Mouse (Mus musculus) embryonic facial prominence, embryonic 11.5 days (tissue): ENCODE results near the gene Ccn5. TPM values are rescaled to one million over a fixed set of nuclear protein-coding genes. Genes with fewer than 3 reads are reported as not detected.

ENCODE experiments used
- ATAC-seq: fragments of 200-750 bp; cut with Nextera tagmentation; replicated peaks from 2 replicates; pipeline ENCODE4 v1.8.0; 2017; ENCODE audit warnings: low read depth; ENCODE audit not compliant: insufficient number of reproducible peaks, low FRiP score, low TSS enrichment
- DNase-seq: peaks from one replicate; pipeline ENCODE4 v3.0.0-alpha.2; 2015; ENCODE audit warnings: low spot score
- H3K27ac ChIP-seq: fragments of 300-500 bp; sonication (generic); replicated peaks from 2 replicates; pipeline ENCODE4 v1.5.1; 2014; ENCODE audit warnings: mild to moderate bottlenecking, low read depth, low read length, control low read depth
- H3K27me3 ChIP-seq: fragments of 300-500 bp; sonication (generic); 2 replicates; pipeline ENCODE4 v1.6.1; 2014; ENCODE audit warnings: mild to moderate bottlenecking, low read length, moderate library complexity, mixed read lengths; ENCODE audit not compliant: control insufficient read depth, insufficient read depth
- H3K36me3 ChIP-seq: fragments of 300-500 bp; sonication (generic); replicated peaks from 2 replicates; pipeline ENCODE4 v1.6.1; 2014; ENCODE audit warnings: low read depth, mild to moderate bottlenecking, low read length, moderate library complexity, mixed read lengths; ENCODE audit not compliant: control insufficient read depth, insufficient read depth
- H3K4me1 ChIP-seq: fragments of 300-500 bp; sonication (generic); 2 replicates; pipeline ENCODE4 v1.6.1; 2014; ENCODE audit warnings: low read length, mixed read lengths; ENCODE audit not compliant: control insufficient read depth, insufficient read depth
- H3K4me2 ChIP-seq: fragments of 300-500 bp; sonication (generic); 2 replicates; pipeline ENCODE4 v1.6.1; 2014; ENCODE audit warnings: low read depth, mild to moderate bottlenecking, control low read depth, low read length, moderate library complexity
- H3K4me3 ChIP-seq: fragments of 300-500 bp; sonication (generic); 2 replicates; pipeline ENCODE4 v1.5.1; 2014; ENCODE audit warnings: low read depth, low read length, control low read depth
- H3K9ac ChIP-seq: fragments of 300-500 bp; sonication (generic); replicated peaks from 2 replicates; pipeline ENCODE4 v1.6.1; 2014; ENCODE audit warnings: mild to moderate bottlenecking, control low read depth, low read length
- H3K9me3 ChIP-seq: fragments of 300-500 bp; sonication (generic); replicated peaks from 2 replicates; pipeline ENCODE4 v1.6.1; 2016; ENCODE audit warnings: mild to moderate bottlenecking, low read length, inconsistent platforms, mixed read lengths; ENCODE audit not compliant: control insufficient read depth
- WGBS: fragments of 180-500 bp; shearing (Covaris S2); extraction: QIAGEN DNeasy Blood & Tissue Kit; methylation state at CpG from one replicate; pipeline ENCODE4 v1.1.7; 2014; 5-methylcytosine and 5-hydroxymethylcytosine counted together
- polyA plus RNA-seq: library from polyadenylated mRNA; unstranded; fragments of >200 nt; fragmentation: Nextera tagmentation; extraction: Ambion mirVana; gene quantifications from 2 replicates; pipeline ENCODE4 v1.2.1, GENCODE M21; 2014

Gene Ccn5
- polyA plus RNA-seq, result 0.71 TPM in 1 of 2 replicates, not detected in the other

GRCm38 (mm10) chr2:163820607-163821006 lies at the start of gene Ccn5:
Gene Ccn5 (plus strand): TSS chr2:163820861.
- Histone ChIP-seq H3K4me1 (no peaks in the 10 kb centered on the region), H3K36me3 (no peaks in the 10 kb centered on the region), H3K4me3 (no peak within 1 kb of the TSS), H3K9ac (no peak within 1 kb of the TSS), H3K27me3 (no peaks in the 10 kb centered on the region), H3K27ac (no peak within 1 kb of the TSS), H3K4me2 (no peak within 1 kb of the TSS), H3K9me3 (no peaks in the 10 kb centered on the region)
- no peak for ATAC-seq
- DNase-seq, result no peak
- 76% methylated on average over 4 of the region's 4 CpGs for WGBS

- H3K4me3 ChIP-seq, result no peak overlapping the region
- H3K9ac ChIP-seq, result no peak overlapping the region
- H3K27me3 ChIP-seq, result no peaks in the 10 kb centered on the region; the same call in 1 of the 2 replicates
- H3K4me2 ChIP-seq, result no peak overlapping the region
- no peaks in the 10 kb centered on the region for H3K4me1 ChIP-seq
- H3K9me3 ChIP-seq, result no peaks in the 10 kb centered on the region
- DNase-seq, result no peak
- no peak overlapping the region for H3K27ac ChIP-seq
- no peak for ATAC-seq
- 20% methylated on average over 13 of the region's 13 CpGs for WGBS
- no peaks in the 10 kb centered on the region for H3K36me3 ChIP-seq
Observed at GRCm38 (mm10) chr2:163776661-163777060, 44.0 kb upstream of the Ccn5 start.

GRCm38 (mm10) chr2:163777061-163777460 lies 43.6 kb upstream of the Ccn5 start:
- ATAC-seq (no peak), DNase-seq (no peak)
- 2% methylated on average over 2 of the region's 2 CpGs for WGBS

GRCm38 (mm10) chr2:163778896-163779295 lies 41.8 kb upstream of the Ccn5 start:
- no peak; the same call in 1 of the 2 replicates for ATAC-seq
- WGBS, result 66% methylated on average over 4 of the region's 4 CpGs

More at GRCm38 (mm10) chr2:163777061-163777460, 43.6 kb upstream of the Ccn5 start:
- H3K27ac ChIP-seq, result no peak overlapping the region
- H3K4me1 ChIP-seq, result no peaks in the 10 kb centered on the region
- H3K36me3 ChIP-seq, result no peaks in the 10 kb centered on the region
- no peak overlapping the region for H3K9ac ChIP-seq
- no peaks in the 10 kb centered on the region; the same call in 1 of the 2 replicates for H3K27me3 ChIP-seq
- no peak overlapping the region for H3K4me2 ChIP-seq
- H3K4me3 ChIP-seq, result no peak overlapping the region
- no peaks in the 10 kb centered on the region for H3K9me3 ChIP-seq

GRCm38 (mm10) chr2:163783368-163783767 lies 37.3 kb upstream of the Ccn5 start:
- DNase-seq, result no peak

More at GRCm38 (mm10) chr2:163778896-163779295, 41.8 kb upstream of the Ccn5 start:
- DNase-seq, result no peak
- H3K27me3 ChIP-seq, result no peaks in the 10 kb centered on the region; the same call in 1 of the 2 replicates
- H3K4me1 ChIP-seq, result no peaks in the 10 kb centered on the region
- H3K4me3 ChIP-seq, result no peak overlapping the region
- no peaks in the 10 kb centered on the region for H3K36me3 ChIP-seq
- no peak overlapping the region for H3K27ac ChIP-seq
- no peak overlapping the region for H3K9ac ChIP-seq
- no peak overlapping the region for H3K4me2 ChIP-seq
- no peaks in the 10 kb centered on the region for H3K9me3 ChIP-seq

GRCm38 (mm10) chr2:163783901-163784300 lies 36.8 kb upstream of the Ccn5 start:
- WGBS, result 73% methylated on average over 4 of the region's 4 CpGs
- no peaks in the 10 kb centered on the region for H3K4me1 ChIP-seq
- no peak overlapping the region for H3K4me3 ChIP-seq
- no peaks in the 10 kb centered on the region for H3K36me3 ChIP-seq
- DNase-seq (no peak), ATAC-seq (no peak)
- H3K9me3 ChIP-seq, result no peaks in the 10 kb centered on the region
- H3K27me3 ChIP-seq, result no peaks in the 10 kb centered on the region; the same call in 1 of the 2 replicates
- no peak overlapping the region for H3K4me2 ChIP-seq
- no peak overlapping the region for H3K9ac ChIP-seq
- no peak overlapping the region for H3K27ac ChIP-seq

More at GRCm38 (mm10) chr2:163783368-163783767, 37.3 kb upstream of the Ccn5 start:
- Histone ChIP-seq H3K4me1 (no peaks in the 10 kb centered on the region), H3K27me3 (no peaks in the 10 kb centered on the region; the same call in 1 of the 2 replicates), H3K9ac (no peak overlapping the region), H3K9me3 (no peaks in the 10 kb centered on the region), H3K36me3 (no peaks in the 10 kb centered on the region), H3K4me3 (no peak overlapping the region), H3K4me2 (no peak overlapping the region), H3K27ac (no peak overlapping the region)
- WGBS, result 89% methylated on average over 6 of the region's 6 CpGs
- ATAC-seq, result no peak

- Histone ChIP-seq H3K27ac (no peak overlapping the region), H3K4me2 (no peak overlapping the region), H3K27me3 (no peaks in the 10 kb centered on the region), H3K4me3 (no peak overlapping the region), H3K4me1 (no peaks in the 10 kb centered on the region), H3K9ac (no peak overlapping the region), H3K36me3 (no peaks in the 10 kb centered on the region), H3K9me3 (no peaks in the 10 kb centered on the region)
- ATAC-seq (no peak), DNase-seq (no peak)
- 78% methylated on average over 6 of the region's 6 CpGs for WGBS
Observed at GRCm38 (mm10) chr2:163787086-163787485, 33.6 kb upstream of the Ccn5 start.

GRCm38 (mm10) chr2:163787709-163788108 lies 33.0 kb upstream of the Ccn5 start:
- Histone ChIP-seq H3K4me2 (no peak overlapping the region), H3K4me1 (no peaks in the 10 kb centered on the region), H3K9me3 (no peaks in the 10 kb centered on the region), H3K4me3 (no peak overlapping the region), H3K27me3 (no peaks in the 10 kb centered on the region), H3K36me3 (no peaks in the 10 kb centered on the region), H3K27ac (no peak overlapping the region), H3K9ac (no peak overlapping the region)
- ATAC-seq, result no peak
- DNase-seq, result peak; percentile 81
- 41% methylated on average over 3 of the region's 3 CpGs for WGBS
